Mouse (Mus musculus): ENCODE data around the gene Lhx2. TPM values are rescaled to one million over a fixed set of nuclear protein-coding genes. Genes with fewer than 3 reads are reported as not detected.

Lhx2 gene
- polyA plus RNA-seq, 1 experiment from 2014 or later = not detected

DNA sequence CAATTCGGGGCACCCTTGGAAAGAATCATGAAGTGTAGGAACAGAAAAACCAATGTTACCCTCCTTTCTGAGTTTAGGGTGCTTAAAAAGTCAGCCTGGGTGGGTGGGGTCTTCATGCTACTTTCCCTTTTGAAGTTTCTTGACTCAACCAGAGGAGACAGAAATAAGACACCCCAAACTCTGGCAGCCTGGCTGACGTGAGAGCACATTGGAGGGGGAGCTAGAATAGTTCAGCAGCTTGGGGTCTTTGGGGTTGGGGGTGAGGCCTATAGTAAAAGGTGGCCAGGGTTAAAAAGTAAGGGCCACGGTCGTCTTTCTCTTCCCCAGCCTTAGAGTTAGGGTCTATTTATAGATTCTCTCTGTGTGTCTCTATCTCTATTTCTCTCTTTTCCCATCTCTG is 14.6 kb downstream of the Lhx2 start:
- WGBS = 23% methylated on average over 4 of the region's 4 CpGs
- TF ChIP-seq EP300 (IDR thresholded peaks at IDR 0.05) (no peak), CTCF (IDR thresholded peaks at IDR 0.05) (no peak)
- Histone ChIP-seq H3K4me2 (replicated peaks; ENCODE audit: low read depth, low read length) (no peak overlapping the region), H3K27me3 (replicated peaks; ENCODE audit: insufficient read depth, low read length) (peaks cover 96% of the 10 kb centered on the region), H3K4me3 (ENCODE audit: low read depth, low read length) (no peak overlapping the region), H3K9me3 (ENCODE audit: low read length) (no peaks in the 10 kb centered on the region), H3K4me1 (ENCODE audit: insufficient read depth, low read depth, low read length) (peaks cover 5% of the 10 kb centered on the region), H3K9ac (replicated peaks; ENCODE audit: low read depth) (no peak overlapping the region), H3K27ac (ENCODE audit: low read length) (no peak overlapping the region), H3K36me3 (ENCODE audit: insufficient read depth, low read length) (no peaks in the 10 kb centered on the region)
- ATAC-seq (no peak), DNase-seq (ENCODE audit: low spot score) (no peak)

DNA sequence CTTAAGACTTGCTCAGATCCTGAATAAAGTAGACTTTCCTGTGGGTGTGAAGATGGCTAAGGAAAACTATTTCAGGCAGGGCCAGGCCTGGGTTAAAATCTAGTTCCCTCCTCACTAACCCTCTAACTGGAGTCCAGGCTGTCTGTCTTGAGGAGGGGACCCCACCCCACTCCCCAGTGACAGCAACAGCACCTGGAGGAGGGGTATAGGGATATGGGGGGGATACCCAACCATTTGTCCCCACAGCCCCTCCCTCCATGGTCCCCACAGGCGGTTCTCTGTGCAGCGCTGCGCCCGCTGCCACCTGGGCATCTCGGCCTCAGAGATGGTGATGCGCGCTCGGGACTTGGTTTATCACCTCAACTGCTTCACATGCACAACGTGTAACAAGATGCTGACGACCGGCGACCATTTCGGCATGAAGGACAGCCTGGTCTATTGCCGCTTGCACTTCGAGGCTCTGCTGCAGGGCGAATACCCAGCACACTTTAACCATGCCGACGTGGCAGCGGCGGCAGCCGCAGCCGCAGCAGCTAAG is 15.2 kb downstream of the Lhx2 start:
- 3% methylated on average over 22 of the region's 22 CpGs for WGBS
- DNase-seq (ENCODE audit: low spot score) (no peak), ATAC-seq (no peak)
- TF ChIP-seq EP300 (IDR thresholded peaks at IDR 0.05) (no peak), CTCF (IDR thresholded peaks at IDR 0.05) (no peak)
- peaks cover 5% of the 10 kb centered on the region for H3K4me1 ChIP-seq (ENCODE audit: insufficient read depth, low read depth, low read length)
- H3K36me3 ChIP-seq (ENCODE audit: insufficient read depth, low read length) = no peaks in the 10 kb centered on the region
- H3K27ac ChIP-seq (ENCODE audit: low read length) = no peak overlapping the region
- H3K4me2 ChIP-seq (replicated peaks; ENCODE audit: low read depth, low read length) = no peak overlapping the region
- H3K4me3 ChIP-seq (ENCODE audit: low read depth, low read length) = no peak overlapping the region
- H3K9ac ChIP-seq (replicated peaks; ENCODE audit: low read depth) = no peak overlapping the region
- H3K27me3 ChIP-seq (replicated peaks; ENCODE audit: insufficient read depth, low read length) = peaks cover 96% of the 10 kb centered on the region
- no peaks in the 10 kb centered on the region for H3K9me3 ChIP-seq (ENCODE audit: low read length)

DNA sequence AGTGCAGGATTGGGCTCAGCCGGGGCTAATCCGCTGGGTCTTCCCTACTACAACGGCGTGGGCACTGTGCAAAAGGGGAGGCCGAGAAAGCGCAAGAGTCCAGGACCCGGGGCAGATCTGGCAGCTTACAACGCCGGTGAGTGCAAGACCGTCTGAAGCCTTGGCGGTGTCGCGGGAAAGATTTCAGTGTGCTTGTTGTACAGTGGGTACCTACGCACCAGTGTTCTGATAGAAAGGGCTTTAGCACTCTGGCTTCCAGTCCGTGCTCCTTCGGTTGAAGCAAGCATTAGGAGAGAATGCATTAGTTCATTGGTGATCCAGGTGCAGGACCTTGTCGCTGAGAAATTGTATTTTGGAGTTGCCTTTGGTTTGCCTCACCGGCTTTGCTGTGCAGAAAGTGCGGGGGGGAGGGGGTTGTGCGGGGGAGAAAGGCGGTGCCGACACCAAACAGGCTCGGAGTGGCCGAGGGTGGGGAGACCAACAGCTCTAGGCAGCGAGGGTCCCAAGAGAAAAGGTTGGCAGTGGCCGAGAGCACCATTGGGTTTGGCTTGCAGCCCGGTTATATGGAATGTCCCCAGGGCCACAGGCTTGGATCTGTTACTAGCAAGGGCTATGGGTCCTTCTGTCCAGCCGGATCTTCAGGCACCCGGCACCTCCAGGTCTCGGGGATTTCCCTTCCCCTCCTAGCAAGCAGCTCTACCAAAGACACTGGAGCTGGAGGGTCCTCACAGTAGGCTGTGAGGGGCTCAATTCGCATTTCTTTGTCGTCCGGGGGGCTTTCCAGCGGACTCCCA is 15.8 kb downstream of the Lhx2 start:
- Histone ChIP-seq H3K9me3 (ENCODE audit: low read length) (no peaks in the 10 kb centered on the region), H3K27me3 (replicated peaks; ENCODE audit: insufficient read depth, low read length) (peaks cover 94% of the 10 kb centered on the region), H3K27ac (ENCODE audit: low read length) (no peak overlapping the region), H3K4me2 (replicated peaks; ENCODE audit: low read depth, low read length) (no peak overlapping the region), H3K4me1 (ENCODE audit: insufficient read depth, low read depth, low read length) (peaks cover 5% of the 10 kb centered on the region), H3K36me3 (ENCODE audit: insufficient read depth, low read length) (no peaks in the 10 kb centered on the region), H3K9ac (replicated peaks; ENCODE audit: low read depth) (no peak overlapping the region), H3K4me3 (ENCODE audit: low read depth, low read length) (no peak overlapping the region)
- ATAC-seq (no peak), DNase-seq (ENCODE audit: low spot score) (no peak)
- TF ChIP-seq EP300 (IDR thresholded peaks at IDR 0.05) (no peak), CTCF (IDR thresholded peaks at IDR 0.05) (no peak)
- 1% methylated on average over 34 of the region's 34 CpGs for WGBS

DNA sequence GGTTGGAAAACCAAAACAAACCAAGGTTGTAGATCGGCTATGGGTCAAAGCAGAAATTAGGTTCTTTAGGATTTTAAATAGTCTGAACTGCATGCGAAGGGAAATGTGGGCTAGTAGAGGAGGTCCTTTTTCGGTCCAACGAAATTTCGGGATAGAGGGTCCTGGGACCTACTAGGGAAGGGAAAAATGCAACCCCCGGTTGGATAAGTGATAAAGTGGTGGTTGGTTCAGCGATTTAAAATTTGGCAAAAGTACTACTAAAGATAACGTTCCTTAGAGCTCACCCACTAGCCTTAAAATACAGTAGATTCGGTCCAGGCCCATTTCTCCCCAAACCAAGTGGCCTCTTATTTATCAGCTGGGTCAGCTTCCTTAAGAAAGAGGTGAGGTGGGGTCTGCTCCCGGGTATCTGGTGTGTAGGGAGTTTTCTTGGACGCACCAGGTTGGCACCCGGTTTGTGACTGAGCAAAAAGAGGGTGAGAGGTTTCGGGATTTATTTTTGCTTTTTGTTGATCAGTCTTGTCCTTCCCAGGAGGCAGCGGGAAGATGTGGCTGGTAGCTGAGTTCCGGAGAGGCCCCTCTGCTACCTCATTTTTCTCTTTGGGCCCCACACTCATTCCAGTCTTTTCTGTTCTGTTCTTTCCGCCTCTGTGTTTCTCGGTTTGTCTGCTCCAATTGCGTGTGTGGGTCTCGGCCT is 16.8 kb downstream of the Lhx2 start:
- no peaks in the 10 kb centered on the region for H3K36me3 ChIP-seq (ENCODE audit: insufficient read depth, low read length)
- DNase-seq (ENCODE audit: low spot score) (no peak), ATAC-seq (no peak)
- H3K27ac ChIP-seq (ENCODE audit: low read length) = no peak overlapping the region
- H3K4me3 ChIP-seq (ENCODE audit: low read depth, low read length) = no peak overlapping the region
- no peaks in the 10 kb centered on the region for H3K9me3 ChIP-seq (ENCODE audit: low read length)
- peaks cover 94% of the 10 kb centered on the region for H3K27me3 ChIP-seq (replicated peaks; ENCODE audit: insufficient read depth, low read length)
- no peak for TF ChIP-seq CTCF (IDR thresholded peaks at IDR 0.05)
- TF ChIP-seq EP300 (IDR thresholded peaks at IDR 0.05) = no peak
- H3K9ac ChIP-seq (replicated peaks; ENCODE audit: low read depth) = no peak overlapping the region
- no peaks in the 10 kb centered on the region; the same call in 1 of the 2 replicates for H3K4me1 ChIP-seq (ENCODE audit: insufficient read depth, low read depth, low read length)
- H3K4me2 ChIP-seq (replicated peaks; ENCODE audit: low read depth, low read length) = no peak overlapping the region
- WGBS = 2% methylated on average over 19 of the region's 19 CpGs

DNA sequence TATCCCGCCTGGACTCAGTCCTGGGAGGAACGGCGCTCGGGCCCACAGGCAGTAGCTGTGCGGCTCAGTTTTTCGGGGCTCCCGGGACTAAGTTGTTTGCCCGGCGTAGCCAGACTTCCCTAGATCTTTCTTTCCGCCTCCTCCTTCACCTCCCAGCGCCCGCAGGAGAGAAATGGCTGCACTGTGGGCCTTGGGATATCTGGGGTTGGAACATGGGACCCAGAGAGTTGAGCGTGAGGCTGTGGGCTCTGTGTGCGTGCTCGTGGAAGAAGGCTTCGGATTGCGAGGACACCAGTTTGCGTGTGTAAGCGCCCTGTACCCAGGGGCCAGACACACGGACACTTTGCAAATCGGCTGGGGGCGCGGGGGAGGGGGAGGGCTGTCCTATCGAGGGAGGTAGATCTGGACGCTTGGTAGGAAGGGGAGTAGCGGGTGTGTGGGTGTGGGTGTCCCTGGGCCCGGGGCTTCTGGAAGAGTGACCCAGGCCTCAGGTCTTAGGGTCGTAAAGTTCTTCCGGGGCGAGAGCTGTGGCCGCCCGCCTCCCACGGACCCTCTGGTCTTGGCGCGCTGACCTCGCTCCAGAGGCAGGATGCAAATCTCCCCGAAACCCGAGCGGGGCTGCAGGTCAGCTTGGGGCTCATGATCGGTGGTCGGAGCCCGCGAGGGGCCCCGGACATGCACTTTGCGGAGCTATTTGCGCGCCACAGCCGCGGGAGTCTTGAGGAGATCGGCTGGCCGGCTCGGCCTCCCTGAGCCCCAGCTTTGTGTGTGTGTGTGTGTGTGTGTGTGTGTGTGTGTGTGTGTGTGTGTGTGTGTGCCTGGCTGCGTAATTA is 17.6 kb downstream of the Lhx2 start:
- Histone ChIP-seq H3K4me1 (ENCODE audit: insufficient read depth, low read depth, low read length) (no peaks in the 10 kb centered on the region; the same call in 1 of the 2 replicates), H3K27ac (ENCODE audit: low read length) (no peak overlapping the region), H3K9me3 (ENCODE audit: low read length) (no peaks in the 10 kb centered on the region), H3K36me3 (ENCODE audit: insufficient read depth, low read length) (no peaks in the 10 kb centered on the region), H3K4me2 (replicated peaks; ENCODE audit: low read depth, low read length) (no peak overlapping the region), H3K9ac (replicated peaks; ENCODE audit: low read depth) (no peak overlapping the region), H3K27me3 (replicated peaks; ENCODE audit: insufficient read depth, low read length) (peaks cover 93% of the 10 kb centered on the region), H3K4me3 (ENCODE audit: low read depth, low read length) (no peak overlapping the region; the same call in 1 of the 2 replicates)
- ATAC-seq (no peak), DNase-seq (ENCODE audit: low spot score) (no peak)
- TF ChIP-seq EP300 (IDR thresholded peaks at IDR 0.05) (no peak), CTCF (IDR thresholded peaks at IDR 0.05) (no peak)
- 2% methylated on average over 42 of the region's 53 CpGs for WGBS
